Mouse (Mus musculus): Measurements from ENCODE around the gene Snip1. TPM values are rescaled to one million over a fixed set of nuclear protein-coding genes. Genes with fewer than 3 reads are reported as not detected.

Gene Snip1
- polyA plus RNA-seq (2016; fragmentation: Nextera tagmentation; extraction: Ambion mirVana) = 29.2 and 30.7 TPM in 2 replicates

DNA sequence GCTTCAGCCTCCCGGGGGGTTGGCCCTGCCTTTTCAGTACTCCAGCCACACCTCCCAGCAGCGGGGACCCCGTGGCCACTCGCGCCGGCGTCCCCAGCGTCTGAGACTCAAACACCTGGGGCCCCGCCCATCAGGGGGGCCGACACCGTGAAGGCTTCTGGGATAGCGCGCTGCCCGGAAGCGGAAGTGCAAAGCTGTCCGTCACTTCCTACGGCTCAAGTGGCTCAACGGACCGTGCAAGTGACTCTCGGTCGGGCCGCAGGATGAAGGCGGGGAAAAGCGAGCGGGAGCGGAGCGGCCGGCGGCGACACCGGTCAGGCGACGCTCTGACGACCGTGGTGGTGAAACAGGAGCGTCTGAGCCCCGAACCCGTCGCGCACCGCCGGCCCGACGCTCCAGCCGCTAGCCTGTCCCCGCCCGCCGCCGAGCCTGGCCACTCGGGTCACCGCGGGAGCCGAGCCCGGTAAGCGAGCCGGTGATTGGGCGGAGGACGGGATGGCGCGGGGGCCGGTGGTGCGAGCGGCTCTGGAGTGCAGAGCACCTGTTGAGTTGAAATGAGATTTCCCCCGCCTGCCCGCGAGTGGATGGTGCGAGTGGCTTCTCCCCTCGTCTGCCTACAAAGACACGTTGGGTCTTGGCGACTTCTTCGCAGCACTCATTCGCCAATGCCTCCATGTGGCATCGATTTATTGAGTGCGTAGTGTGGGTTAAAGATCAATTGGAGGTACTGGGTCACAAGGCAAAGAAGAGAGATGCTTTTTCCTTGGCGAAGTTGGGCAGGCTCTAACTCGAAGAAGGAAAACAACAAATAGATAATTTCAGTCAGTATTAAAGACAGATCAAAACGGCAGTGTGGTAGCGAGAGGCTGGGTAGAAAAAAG is at the start of gene Snip1:
Gene Snip1, plus strand, starts transcription at position 183 of the 881 bp plus-strand sequence.
- 1% methylated on average over 78 of the region's 78 CpGs for WGBS
- no peaks in the 10 kb centered on the region for H3K9me3 ChIP-seq
- peak within 1 kb of the TSS; percentile 93 for H3K4me3 ChIP-seq
- peaks cover 26% of the 10 kb centered on the region for H3K4me1 ChIP-seq (replicated peaks)
- peaks cover 39% of the 10 kb centered on the region for H3K36me3 ChIP-seq
- peak within 1 kb of the TSS; percentile 88 for H3K27ac ChIP-seq
- H3K27me3 ChIP-seq (ENCODE audit: insufficient read depth, poor library complexity, severe bottlenecking) = peaks cover 6% of the 10 kb centered on the region
- DNase-seq (ENCODE audit: low spot score) = peak; percentile 93

DNA sequence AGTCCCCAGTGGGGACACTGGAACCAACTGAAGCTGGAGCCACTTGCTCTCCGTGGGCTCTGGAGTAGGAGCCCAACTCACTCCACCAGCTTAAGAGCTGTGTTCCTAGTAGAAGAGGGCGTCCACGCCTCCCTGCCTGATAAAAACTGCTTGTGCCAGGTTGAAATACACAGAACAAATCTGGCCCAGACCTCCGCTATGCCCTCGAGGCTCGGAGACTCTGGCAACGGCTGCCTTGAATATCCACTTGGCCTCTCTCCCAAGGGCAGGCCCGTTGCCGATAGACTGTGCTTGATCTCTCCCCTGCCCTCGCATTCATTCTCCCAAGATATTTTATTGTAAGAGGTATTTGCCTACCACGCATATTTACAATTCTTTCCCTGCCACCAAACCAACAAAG is 49.0 kb upstream of the Snip1 start:
- WGBS = 87% methylated on average over 11 of the region's 11 CpGs

DNA sequence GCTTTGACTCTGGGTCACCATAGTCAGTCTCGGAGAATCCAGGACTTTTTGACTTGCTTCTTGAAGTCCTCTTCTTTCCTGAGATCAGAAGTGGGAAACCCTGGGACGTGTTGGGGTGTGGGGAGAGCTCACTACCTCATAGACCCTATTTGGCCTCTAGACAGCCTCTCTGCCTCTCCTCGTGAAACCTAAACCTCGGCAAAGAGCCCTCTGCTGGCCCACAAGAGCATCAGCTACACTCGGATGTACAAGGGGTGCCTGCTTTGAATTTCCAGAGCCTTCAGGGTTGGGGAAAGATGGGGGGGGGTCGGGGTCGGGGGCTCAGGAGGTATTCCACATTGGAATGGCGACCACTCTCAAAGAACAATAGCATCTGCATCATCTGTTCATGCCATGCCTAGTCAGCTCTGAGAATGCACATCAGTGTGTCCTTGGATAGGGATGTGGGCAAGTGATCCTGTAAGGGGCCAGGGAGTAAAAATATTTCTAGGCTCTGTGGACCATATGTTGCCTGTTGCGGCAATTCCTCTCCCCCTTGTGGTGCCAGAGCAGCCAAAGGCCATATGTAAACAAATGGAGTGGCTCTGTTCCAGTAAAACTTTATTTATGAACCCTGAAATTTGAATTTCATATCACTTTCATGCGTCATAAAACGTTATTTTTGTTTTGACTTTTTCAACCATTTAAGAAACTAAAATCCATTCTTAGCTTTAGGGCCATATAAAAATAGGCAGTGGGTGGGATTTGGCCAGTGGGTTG is 45.5 kb upstream of the Snip1 start:
- H3K4me3 ChIP-seq = no peak overlapping the region
- peaks cover 8% of the 10 kb centered on the region; the same call in 1 of the 2 replicates for H3K27me3 ChIP-seq (ENCODE audit: insufficient read depth, poor library complexity, severe bottlenecking)
- no peak overlapping the region for H3K27ac ChIP-seq
- 34% methylated on average over 11 of the region's 11 CpGs for WGBS
- H3K36me3 ChIP-seq = no peaks in the 10 kb centered on the region
- no peaks in the 10 kb centered on the region for H3K4me1 ChIP-seq (replicated peaks)
- DNase-seq (ENCODE audit: low spot score) = peak; percentile 26
- no peaks in the 10 kb centered on the region for H3K9me3 ChIP-seq

More for the DNA sequence above, 49.0 kb upstream of the Snip1 start:
- no peak for DNase-seq (ENCODE audit: low spot score)
- no peak overlapping the region for H3K4me3 ChIP-seq
- H3K9me3 ChIP-seq = no peaks in the 10 kb centered on the region
- H3K36me3 ChIP-seq = no peaks in the 10 kb centered on the region
- H3K27ac ChIP-seq = no peak overlapping the region
- H3K27me3 ChIP-seq (ENCODE audit: insufficient read depth, poor library complexity, severe bottlenecking) = 0 out of 2 replicates have a peak, but pooled peaks cover 6% of the 10 kb centered on the region
- H3K4me1 ChIP-seq (replicated peaks) = no peaks in the 10 kb centered on the region

DNA sequence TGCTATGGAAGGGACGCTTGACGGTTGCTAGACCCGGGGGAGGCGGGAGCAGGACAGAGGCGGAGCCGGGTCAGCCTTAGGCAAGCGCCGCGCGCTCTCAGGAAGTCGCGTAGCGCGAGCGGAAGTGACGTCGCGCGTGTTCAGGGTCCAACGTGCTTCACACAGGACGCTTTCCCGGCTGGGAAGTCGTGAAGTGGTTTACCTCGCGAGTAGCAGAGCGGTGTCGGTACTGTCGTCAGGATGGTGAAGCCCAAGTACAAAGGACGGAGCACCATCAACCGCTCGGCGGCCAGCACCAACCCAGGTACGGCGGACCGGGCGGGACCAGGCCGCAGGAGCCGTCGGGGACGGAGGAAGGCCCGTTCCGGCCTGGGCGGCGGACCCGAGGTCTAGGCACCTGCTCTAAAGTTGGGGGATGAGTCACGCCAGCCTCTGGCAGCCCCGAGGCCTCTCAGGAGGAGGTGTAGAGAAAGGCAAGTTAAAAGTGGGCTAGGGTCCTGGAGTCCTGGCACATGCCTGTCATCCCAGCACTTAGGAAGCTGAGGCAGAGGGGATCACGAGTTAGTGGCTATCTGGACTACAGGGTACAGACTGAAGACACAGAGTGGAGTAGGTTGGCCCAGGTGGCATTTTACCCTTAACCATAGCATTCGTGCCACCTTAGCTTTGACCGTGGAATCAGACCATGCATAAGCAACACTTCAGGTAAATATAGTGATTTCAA is 36.4 kb upstream of the Snip1 start:
- WGBS = 1% methylated on average over 50 of the region's 50 CpGs

DNA sequence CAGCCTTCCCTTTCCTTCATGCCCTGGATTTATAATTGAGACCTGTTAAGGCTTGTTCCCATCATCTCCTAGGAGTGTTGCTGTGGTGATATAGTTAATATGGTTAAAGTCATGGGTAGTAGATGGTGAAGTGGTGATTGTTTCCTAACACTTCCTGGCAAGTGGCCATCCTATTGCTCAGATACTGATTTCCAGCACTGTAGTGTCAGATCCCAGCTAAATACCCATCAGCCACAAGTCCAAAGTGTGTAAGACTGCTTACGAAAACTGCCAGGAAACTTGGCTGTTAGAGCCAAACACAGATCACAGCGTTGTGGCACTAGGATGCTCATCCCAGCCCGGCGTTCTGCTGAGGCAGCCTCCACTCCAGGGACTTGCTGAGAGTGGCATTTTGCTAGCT is 32.1 kb upstream of the Snip1 start:
- 96% methylated on average over 4 of the region's 4 CpGs for WGBS
- H3K9me3 ChIP-seq = no peaks in the 10 kb centered on the region

More for the DNA sequence above, 36.4 kb upstream of the Snip1 start:
- no peaks in the 10 kb centered on the region; the same call in 1 of the 2 replicates for H3K27me3 ChIP-seq (ENCODE audit: insufficient read depth, poor library complexity, severe bottlenecking)
- peak overlapping the region; percentile 99 for H3K4me3 ChIP-seq
- peak overlapping the region; percentile 88 for H3K27ac ChIP-seq
- peak; percentile 97 for DNase-seq (ENCODE audit: low spot score)
- no peaks in the 10 kb centered on the region for H3K9me3 ChIP-seq
- H3K4me1 ChIP-seq (replicated peaks) = peaks cover 23% of the 10 kb centered on the region
- H3K36me3 ChIP-seq = peaks cover 24% of the 10 kb centered on the region

DNA sequence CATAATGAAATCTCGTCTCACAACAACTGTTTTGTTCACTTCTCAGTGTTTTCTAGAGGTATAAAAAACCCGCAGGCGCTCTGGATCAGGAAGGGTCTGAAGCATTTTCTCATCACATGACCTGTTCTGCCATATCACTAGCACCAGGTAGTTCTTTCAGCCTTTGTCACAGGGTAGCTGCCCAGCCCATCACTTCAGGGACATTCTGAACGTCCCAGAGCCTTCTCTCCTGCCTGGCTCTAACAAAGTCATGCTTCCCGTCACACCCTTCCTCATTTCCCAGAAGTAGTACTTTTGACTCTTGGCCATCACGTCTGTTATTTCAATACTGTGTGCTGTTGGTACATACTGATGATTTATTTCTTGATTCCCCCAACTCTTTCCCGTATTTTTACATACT is 22.0 kb upstream of the Snip1 start:
- Histone ChIP-seq H3K27ac (no peak overlapping the region), H3K4me3 (no peak overlapping the region), H3K36me3 (peaks cover 99% of the 10 kb centered on the region), H3K4me1 (replicated peaks) (no peaks in the 10 kb centered on the region), H3K9me3 (no peaks in the 10 kb centered on the region), H3K27me3 (ENCODE audit: insufficient read depth, poor library complexity, severe bottlenecking) (no peaks in the 10 kb centered on the region)
- no peak for DNase-seq (ENCODE audit: low spot score)
- 89% methylated on average over 7 of the region's 7 CpGs for whole genome bisulfite sequencing

More for the DNA sequence above, 32.1 kb upstream of the Snip1 start:
- no peak for DNase-seq (ENCODE audit: low spot score)
- H3K36me3 ChIP-seq = peaks cover 65% of the 10 kb centered on the region
- no peak overlapping the region for H3K4me3 ChIP-seq
- H3K27ac ChIP-seq = no peak overlapping the region
- peaks cover 20% of the 10 kb centered on the region for H3K4me1 ChIP-seq (replicated peaks)
- no peaks in the 10 kb centered on the region for H3K27me3 ChIP-seq (ENCODE audit: insufficient read depth, poor library complexity, severe bottlenecking)

DNA sequence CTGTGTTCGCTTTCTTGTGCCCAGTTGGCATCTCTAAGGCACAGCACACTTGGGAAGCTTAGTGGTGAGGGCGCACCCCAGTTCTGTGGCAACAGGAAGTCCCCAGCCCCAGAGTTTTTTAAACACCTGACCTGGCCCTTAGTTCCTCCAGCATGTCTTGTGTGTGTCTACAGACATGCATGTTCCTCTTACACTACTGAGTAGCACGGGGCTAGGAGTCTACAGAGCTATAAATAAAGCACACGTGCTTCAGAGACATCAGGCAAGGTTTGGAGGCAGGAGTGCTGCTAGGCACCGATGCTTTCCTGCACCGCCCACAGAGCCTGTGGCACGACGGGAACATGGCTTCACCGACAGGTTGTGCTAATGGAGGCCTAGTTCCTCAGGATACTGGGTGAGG is 11.1 kb upstream of the Snip1 start:
- 93% methylated on average over 9 of the region's 9 CpGs for WGBS
- no peak overlapping the region for H3K4me3 ChIP-seq
- DNase-seq (ENCODE audit: low spot score) = no peak
- no peaks in the 10 kb centered on the region for H3K27me3 ChIP-seq (ENCODE audit: insufficient read depth, poor library complexity, severe bottlenecking)
- peaks cover 17% of the 10 kb centered on the region for H3K4me1 ChIP-seq (replicated peaks)
- H3K27ac ChIP-seq = no peak overlapping the region
- peaks cover 61% of the 10 kb centered on the region for H3K36me3 ChIP-seq
- H3K9me3 ChIP-seq = no peaks in the 10 kb centered on the region

DNA sequence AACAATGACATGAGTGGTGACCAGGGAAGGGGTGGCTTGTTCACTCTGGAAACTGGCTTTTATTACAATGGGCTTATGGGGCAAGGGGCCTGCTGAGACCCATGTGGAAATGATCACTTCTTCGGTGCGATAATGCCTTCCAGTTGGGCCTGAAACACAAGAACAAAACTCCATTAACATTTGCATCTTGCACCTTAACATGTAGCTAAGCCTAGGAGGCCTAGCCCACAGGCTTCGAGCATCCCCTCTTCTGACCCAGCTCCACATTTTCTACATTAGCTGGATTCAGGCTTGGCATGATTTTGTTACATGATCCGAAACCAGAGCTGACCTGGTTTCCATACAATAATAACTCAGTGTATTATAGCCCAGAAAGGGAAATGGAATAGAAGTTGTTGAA is 10.0 kb upstream of the Snip1 start:
- no peak for DNase-seq (ENCODE audit: low spot score)
- no peaks in the 10 kb centered on the region for H3K9me3 ChIP-seq
- peaks cover 17% of the 10 kb centered on the region for H3K4me1 ChIP-seq (replicated peaks)
- 80% methylated on average over 4 of the region's 4 CpGs for WGBS
- no peak overlapping the region for H3K27ac ChIP-seq
- no peak overlapping the region for H3K4me3 ChIP-seq
- no peaks in the 10 kb centered on the region for H3K27me3 ChIP-seq (ENCODE audit: insufficient read depth, poor library complexity, severe bottlenecking)
- H3K36me3 ChIP-seq = peaks cover 50% of the 10 kb centered on the region

DNA sequence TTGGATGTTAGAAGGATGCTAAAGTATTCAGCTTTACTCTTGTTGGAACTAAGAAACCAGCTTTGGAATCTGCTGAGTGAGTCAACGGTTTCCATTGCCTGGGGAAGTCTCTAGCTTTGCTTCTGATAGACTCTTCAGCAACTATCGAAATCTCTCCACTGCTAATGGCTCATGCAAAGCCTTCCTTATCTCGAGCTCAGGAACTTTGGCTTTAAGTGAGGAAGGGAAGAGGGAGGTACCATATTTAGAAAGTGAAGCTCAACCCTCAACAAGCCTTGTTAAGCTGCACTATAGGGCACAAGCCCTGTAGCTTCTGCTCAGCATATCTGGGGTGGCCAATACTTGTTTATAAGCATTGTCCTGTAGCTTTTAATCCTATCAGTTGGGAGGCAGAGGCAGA is 9.2 kb upstream of the Snip1 start:
- peaks cover 17% of the 10 kb centered on the region for H3K4me1 ChIP-seq (replicated peaks)
- H3K9me3 ChIP-seq = no peaks in the 10 kb centered on the region
- no peaks in the 10 kb centered on the region for H3K27me3 ChIP-seq (ENCODE audit: insufficient read depth, poor library complexity, severe bottlenecking)
- no peak overlapping the region for H3K4me3 ChIP-seq
- WGBS = 64% methylated on average over 3 of the region's 3 CpGs
- peaks cover 42% of the 10 kb centered on the region for H3K36me3 ChIP-seq
- H3K27ac ChIP-seq = no peak overlapping the region
- DNase-seq (ENCODE audit: low spot score) = no peak

DNA sequence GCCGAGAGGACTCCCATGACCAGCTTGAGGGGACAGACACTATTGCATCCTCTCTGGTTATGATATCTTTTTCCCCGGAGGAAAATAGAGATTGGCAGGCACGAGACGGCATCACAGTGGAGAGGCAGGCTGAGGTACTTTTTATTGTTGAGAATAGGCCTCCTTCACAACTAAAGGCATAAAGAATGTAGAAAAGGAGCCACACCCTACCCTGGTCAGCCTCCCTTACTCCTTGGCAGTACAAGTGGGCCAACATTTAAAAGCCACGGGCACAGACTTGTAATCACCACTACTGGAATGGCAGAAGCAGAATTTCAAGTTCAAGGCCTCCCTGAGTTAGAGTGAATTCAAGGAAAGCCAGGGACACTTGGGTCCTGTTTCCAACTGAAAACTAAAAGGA is 8.4 kb upstream of the Snip1 start:
- Histone ChIP-seq H3K27me3 (ENCODE audit: insufficient read depth, poor library complexity, severe bottlenecking) (no peaks in the 10 kb centered on the region), H3K4me3 (no peak overlapping the region), H3K4me1 (replicated peaks) (peaks cover 17% of the 10 kb centered on the region), H3K36me3 (peaks cover 34% of the 10 kb centered on the region), H3K27ac (no peak overlapping the region), H3K9me3 (no peaks in the 10 kb centered on the region)
- DNase-seq (ENCODE audit: low spot score) = no peak
- WGBS = 59% methylated on average over 5 of the region's 5 CpGs

DNA sequence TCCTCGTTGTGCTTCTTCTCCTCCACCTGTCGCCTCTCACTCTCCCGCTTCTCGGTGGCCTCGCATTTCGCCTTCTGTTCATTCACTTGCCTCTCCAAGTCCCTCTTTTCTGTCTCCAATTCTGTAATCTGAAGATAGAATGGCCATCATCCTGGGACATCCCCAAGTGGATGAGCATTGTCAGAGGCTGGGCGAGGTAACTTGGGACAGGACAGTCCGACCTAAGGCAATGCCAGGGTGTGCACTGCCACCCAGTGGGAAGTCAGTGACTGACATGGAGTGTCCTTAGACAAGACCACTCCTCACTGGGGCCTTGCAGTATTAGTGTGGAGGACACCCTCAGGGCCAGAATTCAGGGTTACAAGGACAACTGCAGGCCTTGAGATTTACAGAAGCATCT is 7.4 kb upstream of the Snip1 start:
- Histone ChIP-seq H3K27ac (peak overlapping the region; percentile 45; the same call in 1 of the 2 replicates), H3K27me3 (ENCODE audit: insufficient read depth, poor library complexity, severe bottlenecking) (no peaks in the 10 kb centered on the region; the same call in 1 of the 2 replicates), H3K36me3 (peaks cover 24% of the 10 kb centered on the region), H3K9me3 (no peaks in the 10 kb centered on the region), H3K4me1 (replicated peaks) (peaks cover 17% of the 10 kb centered on the region), H3K4me3 (peak overlapping the region; percentile 41)
- WGBS = 2% methylated on average over 8 of the region's 8 CpGs
- DNase-seq (ENCODE audit: low spot score) = peak; percentile 76

DNA sequence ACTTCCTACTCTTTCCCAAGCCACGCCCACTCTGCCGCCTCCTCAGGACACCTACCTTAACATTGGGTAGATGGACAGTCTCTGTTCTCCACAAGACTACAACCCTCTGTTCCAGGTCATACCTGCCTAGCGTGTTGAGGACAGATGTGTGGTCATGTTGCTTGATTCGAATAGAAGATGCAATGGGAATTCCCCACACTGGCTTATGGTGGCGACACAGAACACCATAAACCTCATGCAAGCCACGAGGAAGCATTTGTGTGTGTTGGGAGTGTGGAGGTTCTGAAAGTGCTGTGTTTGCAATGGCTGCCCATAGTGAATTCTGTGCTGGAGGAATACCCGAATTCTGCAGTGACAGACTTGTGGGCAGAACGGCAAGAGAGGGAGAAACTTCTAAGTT is 2.6 kb upstream of the Snip1 start:
- H3K9me3 ChIP-seq = no peaks in the 10 kb centered on the region
- no peak overlapping the region for H3K4me3 ChIP-seq
- 77% methylated on average over 8 of the region's 8 CpGs for WGBS
- H3K27ac ChIP-seq = no peak overlapping the region
- peaks cover 6% of the 10 kb centered on the region for H3K27me3 ChIP-seq (ENCODE audit: insufficient read depth, poor library complexity, severe bottlenecking)
- DNase-seq (ENCODE audit: low spot score) = no peak
- H3K36me3 ChIP-seq = peaks cover 10% of the 10 kb centered on the region
- peaks cover 30% of the 10 kb centered on the region for H3K4me1 ChIP-seq (replicated peaks)

Data from hindbrain, embryonic 10.5 days (tissue).